Mouse (Mus musculus) gastrocnemius, adult 2 months (tissue): ENCODE results near the gene Ddx19a. TPM values are rescaled to one million over a fixed set of nuclear protein-coding genes. Genes with fewer than 3 reads are reported as not detected.
A peak's percentile ranks its signal among the peaks of the same experiment; 100 is the strongest.
"Not testable (repeated sequence)": the region's sequence is repeated elsewhere in the genome, so short reads cannot be mapped to it uniquely, and the experiment has no call there.

Experiments
- DNase-seq: peaks from one replicate; pipeline ENCODE4 v3.0.0; 2022
- H3K27ac ChIP-seq: fragments of 200-600 bp; 2 replicates; pipeline ENCODE4 v1.8.1; 2022; ENCODE audit warnings: mild to moderate bottlenecking
- H3K4me3 ChIP-seq: fragments of 200-600 bp; 2 replicates; pipeline ENCODE4 v1.8.1; 2022; ENCODE audit warnings: mild to moderate bottlenecking, moderate library complexity
- CTCF ChIP-seq: fragments of 200-600 bp; IDR thresholded peaks from 2 replicates; pipeline ENCODE4 v1.8.1; 2022; ENCODE audit warnings: antibody characterized with exemption, mild to moderate bottlenecking, moderate library complexity
- intact Hi-C: fragments of 180-260 bp; cut with DNase I; formaldehyde crosslinking; loops from one replicate; pipeline ENCODE4 v1.15.1; 2025
- total RNA-seq, 2 experiments: library from RNA; stranded (reverse); gene quantifications; 2 replicates each; pipeline ENCODE4 v1.2.3; 2021

Ddx19a gene
- total RNA-seq, 2 experiments from 2014 or later: 29.4 to 30.2 TPM

DNA sequence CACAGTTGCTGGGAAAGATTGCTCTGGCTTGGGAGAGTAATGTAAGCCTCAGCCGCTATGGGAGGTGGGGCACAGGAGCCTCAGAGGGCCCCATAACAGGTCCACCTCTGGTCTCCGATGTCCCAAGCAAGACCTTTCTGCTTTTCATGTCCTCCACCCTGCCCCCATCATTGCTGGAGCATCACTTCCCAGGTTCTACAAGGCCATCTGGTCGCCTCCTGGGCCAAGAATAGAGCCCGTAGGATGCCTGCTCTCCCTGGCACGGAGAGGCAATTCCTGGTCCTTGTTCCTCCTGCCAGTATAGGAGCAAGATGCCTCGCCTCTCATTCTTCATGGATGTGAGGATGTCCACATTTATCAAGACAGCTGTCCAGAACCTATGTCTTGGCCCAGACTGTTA is 37.7 kb downstream of the Ddx19a start:
- intact Hi-C loops: loop anchor here (5.0 kb wide), 1 partner anchor 38 kb away; no protein-coding TSS in a partner anchor
- no peak overlapping the region for H3K4me3 ChIP-seq
- no peak overlapping the region for H3K27ac ChIP-seq
- no peak for DNase-seq
- no peak for TF ChIP-seq CTCF

DNA sequence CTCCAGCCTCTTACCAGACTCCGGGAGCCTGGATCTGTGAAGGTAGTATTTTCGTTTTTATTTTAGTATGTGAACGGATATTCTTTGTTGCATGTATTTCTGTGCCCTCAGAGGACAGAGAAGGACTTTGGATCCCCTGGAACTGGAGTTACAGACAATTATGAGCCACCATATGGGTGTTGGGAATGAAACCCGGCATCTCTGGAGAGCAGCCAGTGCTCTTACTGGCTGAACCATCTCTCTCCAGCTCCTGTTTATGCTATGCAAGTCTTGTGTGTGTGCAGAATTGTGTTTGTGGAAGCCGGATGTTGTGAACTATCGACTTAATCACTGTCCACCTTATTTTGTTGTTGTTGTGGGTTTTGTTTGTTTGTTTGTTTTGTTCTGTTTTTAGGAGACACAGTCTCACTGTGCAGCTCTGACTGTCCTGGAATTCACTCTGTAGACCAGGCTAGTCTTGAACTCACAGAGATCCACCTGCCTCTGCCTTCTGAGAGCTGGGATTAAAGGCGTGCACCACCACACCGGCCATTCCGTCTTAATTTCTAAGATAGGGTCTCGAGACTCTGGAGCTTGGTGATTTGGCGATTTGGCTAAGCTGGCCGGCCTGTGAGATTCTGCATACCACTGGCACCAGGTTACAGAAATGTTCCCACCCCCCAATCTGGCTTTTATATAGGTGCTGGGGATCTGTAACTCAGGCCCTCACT is 38.4 kb downstream of the Ddx19a start:
- no peak overlapping the region for H3K27ac ChIP-seq
- intact Hi-C loops: loop anchor here (5.0 kb wide), 1 partner anchor 37 kb away; no protein-coding TSS in a partner anchor
- TF ChIP-seq CTCF: no peak
- no peak overlapping the region for H3K4me3 ChIP-seq
- no peak for DNase-seq

DNA sequence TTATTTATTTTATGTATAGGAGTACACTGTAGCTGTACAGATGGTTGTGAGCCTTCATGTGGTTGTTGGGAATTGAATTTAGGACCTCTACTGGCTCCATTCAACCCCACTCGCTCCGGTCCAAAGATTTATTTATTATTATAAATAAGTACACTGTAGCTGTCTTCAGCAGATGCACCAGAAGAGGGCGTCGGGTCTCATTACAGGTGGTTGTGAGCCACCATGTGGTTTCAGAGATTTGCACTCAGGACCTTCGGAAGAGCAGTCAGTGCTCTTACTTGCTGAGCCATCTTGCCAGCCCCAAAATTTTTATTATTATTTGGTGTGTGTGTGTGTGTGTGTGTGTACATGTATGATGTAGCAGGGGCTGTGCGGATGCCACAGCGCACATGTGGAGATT is 39.0 kb downstream of the Ddx19a start:
- peak; percentile 10; the same call in 1 of the 2 replicates for TF ChIP-seq CTCF
- H3K4me3 ChIP-seq, H3K27ac ChIP-seq, DNase-seq: not testable (repeated sequence)
- intact Hi-C loops: loop anchor here (5.0 kb wide), 1 partner anchor 36 kb away; no protein-coding TSS in a partner anchor

DNA sequence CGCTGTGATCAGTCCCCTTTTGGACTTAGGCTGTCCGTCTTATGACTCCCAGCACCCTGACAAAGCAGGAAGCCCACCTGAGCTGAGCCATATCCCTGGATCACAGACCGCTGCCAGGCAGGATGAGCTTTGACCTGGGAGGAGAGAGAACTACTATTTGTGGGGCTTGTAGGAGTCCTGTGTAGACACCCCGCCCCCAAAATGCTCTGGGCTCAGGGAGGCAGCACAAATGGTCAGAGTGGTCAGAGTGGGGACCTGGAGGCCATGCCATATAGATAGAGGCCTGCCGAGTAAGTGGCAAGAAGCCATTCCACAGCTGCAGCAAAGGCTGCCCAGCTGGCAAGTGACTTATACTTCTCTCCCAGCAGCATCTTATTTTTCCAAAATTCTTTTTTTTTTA is 39.5 kb downstream of the Ddx19a start:
- no peak overlapping the region for H3K4me3 ChIP-seq
- TF ChIP-seq CTCF: no peak
- intact Hi-C loops: loop anchor here (5.0 kb wide), 1 partner anchor 36 kb away; no protein-coding TSS in a partner anchor
- no peak overlapping the region for H3K27ac ChIP-seq
- no peak for DNase-seq

DNA sequence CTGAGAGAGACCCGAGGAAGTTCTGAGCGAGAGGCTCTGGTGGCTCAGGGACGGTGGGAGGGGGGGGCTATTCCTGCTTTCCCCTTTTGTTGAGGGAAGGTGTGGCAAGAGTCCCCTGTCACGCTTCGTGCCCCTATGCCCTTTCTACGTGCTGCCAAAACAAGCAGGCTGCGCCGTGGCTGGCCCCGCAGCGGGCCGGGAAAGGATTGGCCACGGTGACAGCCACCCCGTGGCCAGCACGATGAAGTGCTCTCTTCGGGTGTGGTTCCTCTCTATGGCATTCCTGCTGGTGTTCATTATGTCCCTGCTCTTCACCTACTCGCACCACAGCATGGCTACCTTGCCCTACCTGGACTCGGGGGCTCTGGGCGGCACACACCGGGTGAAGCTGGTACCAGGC is 40.1 kb downstream of the Ddx19a start:
- TF ChIP-seq CTCF: peak; percentile 41
- intact Hi-C loops: loop anchor here (5.0 kb wide), 1 partner anchor 35 kb away; no protein-coding TSS in a partner anchor
- DNase-seq: peak; percentile 60
- peak overlapping the region; percentile 53 for H3K27ac ChIP-seq
- no peak overlapping the region for H3K4me3 ChIP-seq

DNA sequence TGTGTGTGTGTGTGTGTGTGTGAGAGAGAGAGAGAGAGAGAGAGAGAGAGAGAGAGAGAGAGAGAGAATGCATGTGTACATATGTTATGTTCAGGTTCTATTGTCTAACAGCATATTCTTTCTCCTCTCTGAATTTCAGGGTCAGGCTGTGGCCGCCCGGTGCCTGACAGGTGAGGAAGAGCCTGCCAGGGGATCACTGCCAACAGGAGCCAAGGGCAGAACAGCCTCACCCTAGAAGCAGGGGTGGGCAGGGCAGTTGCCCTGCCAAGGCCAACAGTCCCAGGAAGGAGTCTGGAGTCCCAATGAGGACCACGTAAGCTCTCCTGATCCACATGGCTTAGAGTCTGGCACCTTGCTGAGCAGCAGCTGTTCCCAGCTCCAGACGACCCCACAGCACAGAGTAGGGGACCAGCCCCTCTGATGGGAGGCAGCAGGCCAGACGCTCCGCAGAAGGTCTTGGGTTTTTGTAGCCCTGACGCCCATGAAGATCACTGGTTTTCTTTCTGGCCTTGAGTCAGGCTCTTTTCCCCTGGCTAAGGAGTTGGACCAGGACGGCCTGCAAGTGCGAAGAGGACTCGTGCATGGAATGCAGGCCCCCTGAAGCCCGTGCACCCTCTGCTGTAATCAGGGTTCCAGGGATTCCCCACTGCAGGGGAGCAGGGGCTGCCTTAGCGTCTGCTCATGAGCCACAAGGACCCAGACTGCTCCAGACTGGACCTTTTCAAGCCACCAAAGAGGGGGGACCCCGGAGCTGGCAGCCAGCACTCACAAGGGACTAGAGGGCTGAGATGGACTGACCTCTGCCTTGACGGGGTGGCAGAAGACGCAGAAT is 40.8 kb downstream of the Ddx19a start:
- no peak for TF ChIP-seq CTCF
- Histone ChIP-seq H3K4me3 (no peak overlapping the region), H3K27ac (peak overlapping the region; percentile 53)
- intact Hi-C loops: loop anchor here (5.0 kb wide), 1 partner anchor 35 kb away; no protein-coding TSS in a partner anchor
- DNase-seq: peak; percentile 48

DNA sequence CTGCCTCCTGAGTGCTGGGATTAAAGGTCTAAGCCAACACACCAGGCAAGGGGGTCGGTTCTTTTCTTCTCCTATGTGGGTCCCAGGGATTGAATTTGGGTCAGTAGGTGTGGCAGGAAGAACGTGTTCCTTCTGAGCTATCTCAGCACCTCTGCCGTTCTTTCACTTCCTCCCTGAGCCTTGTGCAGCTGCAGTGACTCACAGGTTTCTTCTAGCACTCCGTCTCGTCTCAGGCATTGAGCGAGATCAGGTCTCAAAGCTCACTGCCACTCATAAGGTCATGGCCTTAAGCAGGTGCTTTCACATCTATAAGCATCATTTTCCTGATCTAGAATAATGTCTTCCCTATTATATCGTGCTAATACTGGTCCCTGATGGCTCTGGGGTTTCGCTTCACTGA is 42.8 kb downstream of the Ddx19a start:
- DNase-seq: no peak
- intact Hi-C loops: loop anchor here (5.0 kb wide), 1 partner anchor 32 kb away; no protein-coding TSS in a partner anchor
- no peak for TF ChIP-seq CTCF
- Histone ChIP-seq H3K4me3 (no peak overlapping the region), H3K27ac (peak overlapping the region; percentile 62; the same call in 1 of the 2 replicates)

DNA sequence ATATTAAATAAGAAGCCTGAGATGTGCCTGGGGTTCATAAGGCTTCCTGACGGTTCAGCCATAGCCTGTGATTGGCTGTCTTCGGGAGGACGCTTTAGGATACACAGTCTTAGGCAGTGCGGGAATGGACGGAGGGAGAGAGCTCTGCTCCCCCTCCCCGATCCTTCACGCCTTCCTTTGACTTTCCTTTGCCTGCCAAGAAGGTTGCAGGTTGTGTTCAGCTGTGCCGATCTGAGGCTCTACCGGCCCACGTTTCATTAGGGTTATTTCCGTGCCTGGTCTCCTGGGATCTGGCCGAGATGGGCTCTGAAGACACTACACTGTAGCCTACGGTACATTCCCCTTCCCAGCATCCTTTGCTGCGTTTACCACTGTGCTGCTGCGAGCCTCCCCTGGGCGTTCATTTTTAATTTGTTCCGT is 47.5 kb downstream of the Ddx19a start:
- intact Hi-C loops: no loop called here

DNA sequence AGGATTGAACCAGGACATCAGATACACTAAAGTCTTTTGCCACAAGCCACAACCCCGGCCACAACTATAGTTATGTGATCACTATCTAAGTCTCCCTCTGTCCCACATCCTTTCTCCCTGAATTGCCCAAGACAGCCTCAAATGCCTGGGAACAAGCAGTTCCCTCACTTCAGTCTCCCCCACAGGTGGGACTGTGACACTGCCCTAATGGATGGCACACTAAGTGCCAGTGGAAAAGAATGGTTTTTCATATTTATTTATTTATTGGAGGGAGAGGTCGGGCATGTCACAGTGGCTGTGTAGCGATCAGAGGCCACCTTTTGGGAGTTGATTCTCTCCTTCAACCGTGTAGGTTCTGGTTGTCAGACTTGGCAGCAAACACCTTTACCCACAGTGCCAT is 51.9 kb downstream of the Ddx19a start:
- Histone ChIP-seq H3K27ac (no peak overlapping the region), H3K4me3 (no peak overlapping the region)
- no peak for DNase-seq
- intact Hi-C loops: no loop called here
- TF ChIP-seq CTCF: no peak

More for the DNA sequence above, 47.5 kb downstream of the Ddx19a start:
- DNase-seq: peak; percentile 59
- Histone ChIP-seq H3K27ac (peak overlapping the region; percentile 85), H3K4me3 (peak overlapping the region; percentile 67)
- no peak for TF ChIP-seq CTCF

DNA sequence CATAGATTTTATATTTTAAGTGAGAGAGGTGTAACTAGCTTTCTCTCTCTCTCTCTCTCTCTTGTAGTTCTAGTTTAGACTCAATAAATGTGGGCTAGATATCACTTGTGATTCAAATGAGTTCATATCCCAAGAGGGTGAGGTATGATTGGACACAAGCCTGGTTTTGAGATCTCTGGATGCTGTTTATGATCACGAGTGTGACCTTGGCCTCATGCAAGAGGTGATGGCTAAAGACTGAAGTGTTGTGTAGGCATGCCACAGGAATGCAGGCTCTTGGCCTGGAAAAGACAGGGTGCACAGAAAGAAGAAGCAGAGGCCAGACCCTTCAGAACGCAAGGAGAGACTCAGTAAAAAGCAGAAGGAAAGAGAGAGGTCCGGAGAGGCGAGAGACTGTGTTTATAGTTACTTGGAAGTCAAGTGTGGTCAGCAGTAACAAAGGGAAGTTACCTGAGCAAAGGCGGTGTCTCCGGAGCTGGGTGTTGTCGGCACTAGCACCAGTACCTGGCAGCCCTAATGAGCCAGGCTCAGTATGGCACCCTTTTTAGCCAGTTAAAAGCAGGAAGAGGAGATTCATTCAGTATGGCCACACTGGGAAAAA is 53.2 kb downstream of the Ddx19a start:
- intact Hi-C loops: no loop called here
- no peak for DNase-seq
- H3K4me3 ChIP-seq: no peak overlapping the region
- no peak for TF ChIP-seq CTCF
- peak overlapping the region; percentile 68 for H3K27ac ChIP-seq

DNA sequence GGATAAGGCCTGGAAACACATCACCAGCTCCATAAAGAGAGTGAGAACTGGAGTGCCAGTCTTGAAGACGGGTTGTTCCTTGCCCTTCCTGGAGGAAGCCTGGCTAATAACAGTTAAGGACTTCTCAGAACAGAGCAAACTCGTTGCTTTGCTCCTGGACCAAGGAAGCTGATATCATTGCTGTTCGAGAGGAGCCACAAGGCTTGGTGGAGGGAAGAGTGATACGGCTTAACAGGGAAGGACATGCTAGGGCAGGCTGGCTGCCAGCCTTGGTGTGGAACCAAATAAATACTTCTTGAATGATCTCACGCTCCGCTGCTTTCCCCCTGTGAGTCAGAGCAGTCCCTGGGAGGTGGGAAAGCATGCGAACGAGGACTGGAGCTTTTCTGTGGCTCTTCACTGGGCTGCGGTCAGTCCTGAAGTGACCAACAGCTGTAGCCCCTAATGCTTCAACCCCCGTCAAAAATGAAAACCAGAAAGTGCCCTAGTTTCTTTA is 56.1 kb downstream of the Ddx19a start:
- intact Hi-C loops: no loop called here
- peak; percentile 90 for DNase-seq
- Histone ChIP-seq H3K4me3 (peak overlapping the region; percentile 26), H3K27ac (peak overlapping the region; percentile 90)
- no peak for TF ChIP-seq CTCF
